Mouse (Mus musculus) T-cell, adult 66 days (primary cell): ENCODE results near the gene Irf2. TPM values are rescaled to one million over a fixed set of nuclear protein-coding genes. Genes with fewer than 3 reads are reported as not detected.

Experiments
- total RNA-seq, 2 experiments: library from RNA; stranded (reverse); gene quantifications; 3 replicates in 1 of 2; 4 replicates in 1 of 2; pipeline ENCODE4 v1.2.4; 2023

Gene Irf2
- 100 to 1,000 TPM; 160 to 165 TPM for total RNA-seq

GRCm38 (mm10) chr8:46739003-46739949, at the start of gene Irf2:
Gene Irf2 (plus strand): TSS chr8:46739732.

Other genes with a start within 250 kb of the Irf2 start
- 1 to 10 TPM; 3.1 to 4.9 TPM for gene Cenpu, start 187.7 kb upstream of the Irf2 start, total RNA-seq
- 10 to 100 TPM; 20.5 to 22.0 TPM for gene Primpol, start 122.5 kb upstream of the Irf2 start, total RNA-seq
- gene Casp3, start 122.4 kb upstream of the Irf2 start, total RNA-seq: 10 to 100 TPM; 13.4 to 13.7 TPM
- gene Enpp6, start 247.2 kb downstream of the Irf2 start, total RNA-seq: under 1 TPM in 1 of 2 experiments, not detected in 1; 0.73 TPM